Mouse (Mus musculus) thymus, adult 2 months (tissue): ENCODE measurements around the gene Gm20696.

Experiments
- CTCF ChIP-seq: fragments of 200-500 bp; IDR thresholded peaks from 2 replicates; pipeline ENCODE4 v1.5.1; 2012; ENCODE audit warnings: mild to moderate bottlenecking, control low read depth, low read length, moderate library complexity, borderline replicate concordance; ENCODE audit not compliant: control insufficient read depth, poor library complexity, insufficient read depth; ENCODE audit errors: extremely low read depth
- POLR2A ChIP-seq: fragments of 200-500 bp; IDR thresholded peaks from 2 replicates; pipeline ENCODE4 v1.6.1; 2012; ENCODE audit warnings: mild to moderate bottlenecking, low read length, control low read depth, moderate library complexity; ENCODE audit not compliant: control insufficient read depth, poor library complexity, insufficient read depth; ENCODE audit errors: extremely low read depth

GRCm38 (mm10) chr6:99430560-99430959 is 236.0 kb downstream of the Gm20696 start:
- TF ChIP-seq POLR2A (no peak), CTCF (no peak)
